Mouse (Mus musculus) myocyte (in vitro differentiated cells): ENCODE data around the gene Gm29427.

Source experiments
- CEBPB ChIP-seq: IDR thresholded peaks from 2 replicates; pipeline ENCODE4 v1.6.1; 2011; ENCODE audit warnings: mild to moderate bottlenecking, moderate library complexity; ENCODE audit not compliant: poor library complexity, insufficient read depth, severe bottlenecking
- E2F4 ChIP-seq: IDR thresholded peaks from one replicate; pipeline ENCODE4 v1.6.1; 2011; ENCODE audit warnings: mild to moderate bottlenecking, control low read depth, moderate library complexity; ENCODE audit not compliant: insufficient read depth
- MAX ChIP-seq: IDR thresholded peaks from one replicate; pipeline ENCODE4 v1.6.1; 2011; ENCODE audit warnings: low read depth, mild to moderate bottlenecking, control low read depth
- MYOD1 ChIP-seq, 3 experiments: IDR thresholded peaks; one replicate each; pipeline ENCODE4 v1.6.1; 2011; ENCODE audit warnings: control low read depth in 2 of 3, low read depth in 2 of 3, mild to moderate bottlenecking in 2 of 3, moderate library complexity in 1 of 3; ENCODE audit not compliant: insufficient read length in 2 of 3, control insufficient read depth in 1 of 3
- MYOG ChIP-seq, 3 experiments: IDR thresholded peaks; one replicate each; pipeline ENCODE4 v1.6.1; 2011; ENCODE audit warnings: control low read depth in 2 of 3, low read depth in 2 of 3, mild to moderate bottlenecking in 2 of 3; ENCODE audit not compliant: insufficient read length in 2 of 3, control insufficient read depth in 1 of 3, insufficient read depth in 1 of 3
- POLR2A ChIP-seq: IDR thresholded peaks from one replicate; pipeline ENCODE4 v1.6.1; 2011; ENCODE audit warnings: low read depth, mild to moderate bottlenecking, control low read depth, moderate library complexity; ENCODE audit not compliant: insufficient read length
- TCF12 ChIP-seq: IDR thresholded peaks from one replicate; pipeline ENCODE4 v1.6.1; 2011; ENCODE audit warnings: mild to moderate bottlenecking, control low read depth; ENCODE audit not compliant: poor library complexity, insufficient read depth, severe bottlenecking

DNA sequence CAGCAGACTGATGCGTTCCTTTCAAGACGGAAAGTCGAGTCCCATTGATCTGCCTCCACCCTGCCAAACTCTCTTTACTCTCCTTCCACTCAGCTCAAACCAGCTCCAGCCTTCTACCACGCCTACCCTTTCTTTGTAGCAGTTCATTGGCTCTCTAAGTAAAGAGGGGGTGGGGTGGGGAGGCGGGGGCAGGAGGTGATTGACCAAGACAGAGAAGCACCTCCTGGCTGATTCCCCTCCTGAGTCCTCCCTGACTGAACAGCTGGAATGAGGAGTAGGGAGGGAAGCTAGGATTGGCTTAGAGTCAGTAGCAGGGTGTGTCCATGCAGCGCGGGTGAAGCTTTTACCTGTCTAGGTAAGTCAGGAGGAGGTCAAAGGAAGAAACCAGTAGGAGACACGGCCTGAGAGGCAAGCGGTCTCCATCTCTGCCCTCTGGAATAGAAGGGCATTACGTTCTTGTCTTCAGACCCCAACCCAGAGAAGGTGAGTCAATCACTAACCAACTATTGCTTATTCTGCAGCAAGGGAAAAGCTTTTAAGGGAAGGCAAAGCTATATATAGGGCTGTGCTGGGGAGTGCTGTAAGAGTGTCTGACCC is 16.2 kb upstream of the Gm29427 start, which contains the start of gene AA986860:
- TF ChIP-seq POLR2A (no peak), MYOD1 (IDR thresholded peaks at IDR 0.05; ENCODE audit: control insufficient read depth in 1 of 3, insufficient read length in 2 of 3, low read depth in 2 of 3) (no peak), MYOG (IDR thresholded peaks at IDR 0.05; ENCODE audit: control insufficient read depth in 1 of 3, insufficient read depth in 1 of 3, insufficient read length in 2 of 3, low read depth in 2 of 3) (no peak), E2F4 (no peak), MAX (no peak), TCF12 (no peak), CEBPB (no peak)
